Mouse (Mus musculus) embryonic facial prominence, embryonic 13.5 days (tissue): ENCODE measurements around the gene Serf2. TPM values are rescaled to one million over a fixed set of nuclear protein-coding genes. Genes with fewer than 3 reads are reported as not detected.

ENCODE experiments used
- microRNA-seq: library from miRNA; unstranded; fragments of <30 nt; microRNA quantifications from one replicate; pipeline ENCODE4, GENCODE M21; 2016
- polyA plus RNA-seq: library from polyadenylated mRNA; unstranded; fragments of >200 nt; fragmentation: Nextera tagmentation; extraction: Ambion mirVana; gene quantifications from 2 replicates; pipeline ENCODE4 v1.2.1, GENCODE M21; 2015

Serf2 gene
- polyA plus RNA-seq, 1 experiment from 2014 or later: 552 TPM

Small RNAs within 50 kb of the gene (microRNA-seq; reads per million reads assigned to microRNA genes)
- gene Gm22953: not detected

Other genes with a start within 250 kb of the Serf2 start
- 95.8 and 96.5 TPM in 2 replicates for gene Trp53bp1, start 177.8 kb upstream of the Serf2 start, polyA plus RNA-seq
- gene Map1a, start 159.6 kb upstream of the Serf2 start, polyA plus RNA-seq: 4.3 and 4.8 TPM in 2 replicates
- 8.4 and 11.7 TPM in 2 replicates for gene Ppip5k1, start 93.8 kb upstream of the Serf2 start, polyA plus RNA-seq
- 12.9 and 19.7 TPM in 2 replicates for gene Ckmt1, start 91.5 kb upstream of the Serf2 start, polyA plus RNA-seq
- not detected in 2 replicates for gene Strc, start 62.0 kb upstream of the Serf2 start, polyA plus RNA-seq
- 657 and 685 TPM in 2 replicates for gene Pdia3, start 35.4 kb upstream of the Serf2 start, polyA plus RNA-seq
- 3.3 and 3.8 TPM in 2 replicates for gene Catsper2, start 35.4 kb upstream of the Serf2 start, polyA plus RNA-seq
- 12.2 and 22.4 TPM in 2 replicates for gene Ell3, start 4.9 kb upstream of the Serf2 start, polyA plus RNA-seq
- gene Hypk, start 4.1 kb downstream of the Serf2 start, polyA plus RNA-seq: 129 and 139 TPM in 2 replicates
- 0.55 and 0.65 TPM in 2 replicates for gene Serinc4, start 7.6 kb downstream of the Serf2 start, polyA plus RNA-seq
- 63.3 and 64.2 TPM in 2 replicates for gene Mfap1b, start 24.9 kb downstream of the Serf2 start, polyA plus RNA-seq
- gene Mfap1a, start 57.5 kb downstream of the Serf2 start, polyA plus RNA-seq: 31.4 and 39.4 TPM in 2 replicates
- 7.6 and 8.9 TPM in 2 replicates for gene Wdr76, start 57.5 kb downstream of the Serf2 start, polyA plus RNA-seq